Mouse (Mus musculus): ENCODE results near the gene Prr18. TPM values are rescaled to one million over a fixed set of nuclear protein-coding genes. Genes with fewer than 3 reads are reported as not detected.
"Not testable (repeated sequence)": the region's sequence is repeated elsewhere in the genome, so short reads cannot be mapped to it uniquely, and the experiment has no call there.

Gene Prr18
- 0.04 and 0.12 TPM in 2 replicates for polyA plus RNA-seq (2016; fragmentation: Nextera tagmentation; extraction: Ambion mirVana)

GRCm38 (mm10) chr17:8337159-8337558 lies at the start of gene Prr18:
Gene Prr18 (plus strand): TSS chr17:8337459.
- not testable (repeated sequence) for H3K4me2 ChIP-seq; H3K4me3 ChIP-seq; H3K9ac ChIP-seq; ATAC-seq; H3K36me3 ChIP-seq; H3K27ac ChIP-seq; H3K9me3 ChIP-seq (replicated peaks)
- Histone ChIP-seq H3K4me1 (peaks cover 15% of the 10 kb centered on the region; the same call in 1 of the 2 replicates), H3K27me3 (replicated peaks) (peaks cover 44% of the 10 kb centered on the region)
- WGBS (ENCODE audit: insufficient replicate concordance): 73% methylated on average over 1 of the region's 5 CpGs

GRCm38 (mm10) chr17:8289993-8290679 lies 47.1 kb upstream of the Prr18 start:
- no peaks in the 10 kb centered on the region for H3K9me3 ChIP-seq (replicated peaks)
- 76% methylated on average over 3 of the region's 3 CpGs for WGBS (ENCODE audit: insufficient replicate concordance)
- no peak overlapping the region for H3K27ac ChIP-seq
- peaks cover 32% of the 10 kb centered on the region; the same call in 1 of the 2 replicates for H3K36me3 ChIP-seq
- H3K4me3 ChIP-seq: no peak overlapping the region
- H3K27me3 ChIP-seq (replicated peaks): no peaks in the 10 kb centered on the region
- no peak overlapping the region for H3K4me2 ChIP-seq
- H3K4me1 ChIP-seq: peaks cover 17% of the 10 kb centered on the region
- no peak for ATAC-seq
- no peak overlapping the region for H3K9ac ChIP-seq

- no peak overlapping the region for H3K9ac ChIP-seq
- peaks cover 36% of the 10 kb centered on the region; the same call in 1 of the 2 replicates for H3K36me3 ChIP-seq
- peaks cover 11% of the 10 kb centered on the region for H3K4me1 ChIP-seq
- no peaks in the 10 kb centered on the region for H3K9me3 ChIP-seq (replicated peaks)
- ATAC-seq: no peak
- no peak overlapping the region for H3K4me3 ChIP-seq
- H3K4me2 ChIP-seq: no peak overlapping the region
- H3K27ac ChIP-seq: no peak overlapping the region
- H3K27me3 ChIP-seq (replicated peaks): no peaks in the 10 kb centered on the region
These were observed 46.5 kb upstream of the Prr18 start for GRCm38 (mm10) chr17:8290736-8291135.

GRCm38 (mm10) chr17:8295825-8296224 lies 41.4 kb upstream of the Prr18 start:
- Histone ChIP-seq H3K27me3 (replicated peaks) (no peaks in the 10 kb centered on the region), H3K27ac (no peak overlapping the region), H3K4me3 (no peak overlapping the region), H3K4me1 (no peaks in the 10 kb centered on the region), H3K36me3 (peaks cover 25% of the 10 kb centered on the region; the same call in 1 of the 2 replicates), H3K4me2 (no peak overlapping the region), H3K9me3 (replicated peaks) (no peaks in the 10 kb centered on the region), H3K9ac (no peak overlapping the region)
- ATAC-seq: no peak

GRCm38 (mm10) chr17:8296313-8296844 lies 40.9 kb upstream of the Prr18 start:
- ATAC-seq: no peak
- 75% methylated on average over 9 of the region's 9 CpGs for WGBS (ENCODE audit: insufficient replicate concordance)
- Histone ChIP-seq H3K4me2 (no peak overlapping the region), H3K4me3 (no peak overlapping the region), H3K36me3 (peaks cover 22% of the 10 kb centered on the region; the same call in 1 of the 2 replicates), H3K27ac (no peak overlapping the region), H3K9ac (no peak overlapping the region), H3K4me1 (no peaks in the 10 kb centered on the region), H3K27me3 (replicated peaks) (no peaks in the 10 kb centered on the region), H3K9me3 (replicated peaks) (no peaks in the 10 kb centered on the region)

- Histone ChIP-seq H3K4me2 (no peak overlapping the region), H3K9ac (no peak overlapping the region), H3K36me3 (peaks cover 22% of the 10 kb centered on the region; the same call in 1 of the 2 replicates), H3K27ac (no peak overlapping the region), H3K9me3 (replicated peaks) (no peaks in the 10 kb centered on the region), H3K4me3 (no peak overlapping the region), H3K27me3 (replicated peaks) (no peaks in the 10 kb centered on the region), H3K4me1 (no peaks in the 10 kb centered on the region)
- WGBS (ENCODE audit: insufficient replicate concordance): 73% methylated on average over 5 of the region's 5 CpGs
- no peak for ATAC-seq
These were observed 39.5 kb upstream of the Prr18 start for GRCm38 (mm10) chr17:8297746-8298145.

- Histone ChIP-seq H3K27ac (no peak overlapping the region), H3K27me3 (replicated peaks) (no peaks in the 10 kb centered on the region), H3K36me3 (peaks cover 20% of the 10 kb centered on the region; the same call in 1 of the 2 replicates), H3K9me3 (replicated peaks) (no peaks in the 10 kb centered on the region), H3K9ac (no peak overlapping the region), H3K4me2 (no peak overlapping the region), H3K4me3 (no peak overlapping the region), H3K4me1 (no peaks in the 10 kb centered on the region)
- ATAC-seq: no peak
- WGBS (ENCODE audit: insufficient replicate concordance): 73% methylated on average over 2 of the region's 2 CpGs
These were observed 39.0 kb upstream of the Prr18 start for GRCm38 (mm10) chr17:8298281-8298680.

- Histone ChIP-seq H3K9ac (no peak overlapping the region), H3K36me3 (peaks cover 16% of the 10 kb centered on the region; the same call in 1 of the 2 replicates), H3K27ac (no peak overlapping the region), H3K27me3 (replicated peaks) (no peaks in the 10 kb centered on the region), H3K4me1 (no peaks in the 10 kb centered on the region), H3K9me3 (replicated peaks) (no peaks in the 10 kb centered on the region), H3K4me3 (no peak overlapping the region), H3K4me2 (no peak overlapping the region)
- no peak for ATAC-seq
These were observed 37.7 kb upstream of the Prr18 start for GRCm38 (mm10) chr17:8299524-8299923.

- 72% methylated on average over 4 of the region's 4 CpGs for WGBS (ENCODE audit: insufficient replicate concordance)
- Histone ChIP-seq H3K9ac (no peak overlapping the region), H3K27me3 (replicated peaks) (no peaks in the 10 kb centered on the region), H3K4me1 (no peaks in the 10 kb centered on the region), H3K27ac (no peak overlapping the region), H3K9me3 (replicated peaks) (no peaks in the 10 kb centered on the region), H3K4me3 (no peak overlapping the region), H3K4me2 (no peak overlapping the region), H3K36me3 (peaks cover 9% of the 10 kb centered on the region; the same call in 1 of the 2 replicates)
- ATAC-seq: no peak
These were observed 35.7 kb upstream of the Prr18 start for GRCm38 (mm10) chr17:8301515-8301914.

- no peak overlapping the region for H3K27ac ChIP-seq
- H3K36me3 ChIP-seq: peaks cover 5% of the 10 kb centered on the region; the same call in 1 of the 2 replicates
- H3K4me3 ChIP-seq: no peak overlapping the region
- H3K4me1 ChIP-seq: no peaks in the 10 kb centered on the region
- no peak overlapping the region for H3K9ac ChIP-seq
- ATAC-seq: no peak
- H3K4me2 ChIP-seq: no peak overlapping the region
- H3K27me3 ChIP-seq (replicated peaks): no peaks in the 10 kb centered on the region
- H3K9me3 ChIP-seq (replicated peaks): no peaks in the 10 kb centered on the region
- 61% methylated on average over 7 of the region's 7 CpGs for WGBS (ENCODE audit: insufficient replicate concordance)
These were observed 34.4 kb upstream of the Prr18 start for GRCm38 (mm10) chr17:8302772-8303438.

GRCm38 (mm10) chr17:8303671-8304070 lies 33.6 kb upstream of the Prr18 start:
- H3K9ac ChIP-seq: no peak overlapping the region
- no peak overlapping the region for H3K4me2 ChIP-seq
- no peak for ATAC-seq
- H3K9me3 ChIP-seq (replicated peaks): no peaks in the 10 kb centered on the region
- no peak overlapping the region for H3K27ac ChIP-seq
- H3K4me3 ChIP-seq: no peak overlapping the region
- 61% methylated on average over 5 of the region's 5 CpGs for WGBS (ENCODE audit: insufficient replicate concordance)
- H3K4me1 ChIP-seq: no peaks in the 10 kb centered on the region
- H3K27me3 ChIP-seq (replicated peaks): no peaks in the 10 kb centered on the region; the same call in 1 of the 2 replicates
- no peaks in the 10 kb centered on the region for H3K36me3 ChIP-seq

GRCm38 (mm10) chr17:8305801-8306200 lies 31.5 kb upstream of the Prr18 start:
- no peak overlapping the region for H3K4me2 ChIP-seq
- H3K9me3 ChIP-seq (replicated peaks): no peaks in the 10 kb centered on the region
- 53% methylated on average over 3 of the region's 3 CpGs for WGBS (ENCODE audit: insufficient replicate concordance)
- H3K27ac ChIP-seq: no peak overlapping the region
- no peak overlapping the region for H3K4me3 ChIP-seq
- no peaks in the 10 kb centered on the region; the same call in 1 of the 2 replicates for H3K27me3 ChIP-seq (replicated peaks)
- H3K4me1 ChIP-seq: no peaks in the 10 kb centered on the region
- H3K9ac ChIP-seq: no peak overlapping the region
- ATAC-seq: no peak
- H3K36me3 ChIP-seq: no peaks in the 10 kb centered on the region

All from liver, embryonic 12.5 days (tissue).